Mouse (Mus musculus) CH12F3 (cell line): ENCODE data around the gene Fbxo46.
"Not testable (repeated sequence)": the region's sequence is repeated elsewhere in the genome, so short reads cannot be mapped to it uniquely, and the experiment has no call there.

Experiments used
- in situ Hi-C: fragments of 300-500 bp; cut with MboI; formaldehyde crosslinking; loops from 2 replicates; pipeline ENCODE4 v1.14.3; 2020; ENCODE audit warnings: low sequenced_read_pairs

The Fbxo46 gene

DNA sequence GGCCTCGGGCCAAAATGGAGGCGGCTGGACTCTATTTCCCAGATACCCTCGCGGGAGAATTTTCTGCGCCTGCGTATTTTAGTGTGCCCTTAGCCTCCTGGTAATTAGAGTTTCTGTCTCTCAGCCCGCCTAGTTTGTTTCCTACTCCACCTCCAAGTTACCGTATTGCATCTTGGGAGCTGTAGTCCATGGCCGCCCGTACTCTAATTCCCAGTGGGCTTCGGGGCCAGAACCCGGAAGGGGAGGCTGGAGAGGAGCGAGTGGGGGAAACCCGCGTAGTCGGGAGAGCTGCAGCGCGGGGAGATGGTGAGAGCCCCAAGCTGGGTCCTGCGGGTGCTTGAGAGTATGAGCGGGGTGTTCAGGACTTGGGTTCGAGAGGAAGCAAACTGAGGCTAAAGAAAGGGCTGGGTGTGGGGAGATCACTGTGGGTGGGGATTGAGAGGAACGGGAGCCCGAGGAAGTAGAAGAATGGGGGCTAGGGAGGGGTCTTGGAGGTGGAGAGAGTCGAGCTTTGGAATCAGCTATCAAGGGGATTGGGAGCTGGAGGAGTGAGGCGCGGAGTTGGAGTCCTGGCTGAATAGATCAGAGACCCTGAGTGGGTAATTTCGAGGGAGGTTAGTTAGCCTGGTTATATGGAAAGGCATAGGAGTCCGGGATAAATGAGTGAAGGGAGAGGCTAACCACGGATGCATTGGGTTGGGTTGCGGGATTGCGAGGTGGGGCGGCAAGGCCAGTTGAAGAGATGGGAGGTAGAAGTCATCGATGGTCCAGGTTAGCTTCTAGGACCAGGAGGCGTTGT, at the start of gene Fbxo46:
Gene Fbxo46 (plus strand): TSS at position 229 of the 799 bp plus-strand sequence.
- in situ Hi-C loops, result no loop called here

DNA sequence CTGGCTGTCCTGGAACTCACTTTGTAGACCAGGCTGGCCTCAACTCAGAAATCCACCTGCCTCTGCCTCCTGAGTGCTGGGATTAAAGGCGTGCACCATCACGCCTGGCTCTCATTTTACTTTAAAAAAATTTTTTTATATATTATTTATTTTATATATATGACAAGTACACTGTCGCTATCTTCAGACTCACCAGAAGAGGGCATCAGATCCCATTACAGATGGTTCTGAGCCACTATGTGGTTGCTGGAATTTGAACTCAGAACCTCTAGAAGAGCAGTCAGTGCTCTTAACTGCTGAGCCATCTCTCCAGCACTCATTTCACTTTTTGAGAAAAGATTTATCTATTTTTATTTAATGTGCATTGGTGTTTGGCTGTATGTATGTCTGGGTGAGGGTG, 48.6 kb upstream of the Fbxo46 start:
- in situ Hi-C loops, result not testable (repeated sequence)

DNA sequence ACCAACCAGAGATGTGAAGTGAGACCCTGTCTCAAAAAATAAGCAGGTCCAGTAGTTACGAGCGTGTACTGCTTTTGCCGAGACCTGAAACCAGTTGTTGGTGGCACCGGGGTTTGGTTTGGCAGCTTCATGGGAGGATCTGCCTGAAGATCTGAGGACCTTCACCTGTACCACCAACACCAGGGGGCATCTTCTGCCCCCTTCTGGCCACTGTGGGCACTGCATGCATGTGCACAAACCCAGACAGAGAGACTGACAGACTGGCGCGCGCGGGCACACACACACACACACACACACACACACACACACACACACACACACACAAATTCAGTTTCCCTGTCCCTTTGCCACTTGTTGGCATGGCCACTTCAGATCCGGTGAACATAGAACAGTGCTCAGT, 46.2 kb upstream of the Fbxo46 start:
- in situ Hi-C loops, result no loop called here

DNA sequence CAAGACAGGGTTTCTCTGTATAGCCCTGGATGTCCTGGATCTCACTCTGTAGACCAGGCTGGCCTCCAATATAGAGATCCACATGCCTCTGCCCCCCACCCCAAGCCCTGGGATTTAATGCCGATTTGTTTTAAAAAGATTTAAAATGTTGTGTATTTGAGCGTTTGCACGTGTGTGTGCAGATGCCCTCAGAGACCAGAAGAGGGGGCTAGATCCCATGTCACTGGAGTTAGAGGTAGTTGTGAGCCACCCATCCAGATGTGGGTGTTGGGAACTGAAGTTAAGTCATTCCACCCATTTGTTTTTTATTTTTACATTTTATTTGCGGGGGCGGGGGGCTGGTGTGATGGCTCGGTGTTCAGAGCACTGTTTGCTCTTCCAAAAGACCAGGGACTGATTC, 45.2 kb upstream of the Fbxo46 start:
- in situ Hi-C loops, result no loop called here

DNA sequence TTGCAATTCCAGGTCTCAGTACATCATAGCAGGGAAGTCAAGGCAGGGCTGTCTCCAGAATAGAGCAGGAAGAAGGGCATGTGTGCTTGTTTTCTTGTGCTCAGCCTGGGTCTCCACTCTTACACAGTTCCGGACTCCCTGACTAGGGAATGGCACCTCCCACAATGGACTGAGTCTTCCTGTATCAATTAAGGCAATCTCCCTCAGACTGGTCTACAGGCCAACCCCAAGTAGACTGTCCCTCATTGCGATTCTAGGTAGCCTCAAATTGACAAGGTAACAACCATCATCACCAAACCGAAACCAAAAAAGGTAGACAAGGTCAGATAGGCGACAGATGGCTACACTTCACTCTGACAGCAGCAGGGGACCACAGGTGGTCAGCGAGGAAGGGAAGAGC, 44.4 kb upstream of the Fbxo46 start:
- in situ Hi-C loops, result no loop called here

DNA sequence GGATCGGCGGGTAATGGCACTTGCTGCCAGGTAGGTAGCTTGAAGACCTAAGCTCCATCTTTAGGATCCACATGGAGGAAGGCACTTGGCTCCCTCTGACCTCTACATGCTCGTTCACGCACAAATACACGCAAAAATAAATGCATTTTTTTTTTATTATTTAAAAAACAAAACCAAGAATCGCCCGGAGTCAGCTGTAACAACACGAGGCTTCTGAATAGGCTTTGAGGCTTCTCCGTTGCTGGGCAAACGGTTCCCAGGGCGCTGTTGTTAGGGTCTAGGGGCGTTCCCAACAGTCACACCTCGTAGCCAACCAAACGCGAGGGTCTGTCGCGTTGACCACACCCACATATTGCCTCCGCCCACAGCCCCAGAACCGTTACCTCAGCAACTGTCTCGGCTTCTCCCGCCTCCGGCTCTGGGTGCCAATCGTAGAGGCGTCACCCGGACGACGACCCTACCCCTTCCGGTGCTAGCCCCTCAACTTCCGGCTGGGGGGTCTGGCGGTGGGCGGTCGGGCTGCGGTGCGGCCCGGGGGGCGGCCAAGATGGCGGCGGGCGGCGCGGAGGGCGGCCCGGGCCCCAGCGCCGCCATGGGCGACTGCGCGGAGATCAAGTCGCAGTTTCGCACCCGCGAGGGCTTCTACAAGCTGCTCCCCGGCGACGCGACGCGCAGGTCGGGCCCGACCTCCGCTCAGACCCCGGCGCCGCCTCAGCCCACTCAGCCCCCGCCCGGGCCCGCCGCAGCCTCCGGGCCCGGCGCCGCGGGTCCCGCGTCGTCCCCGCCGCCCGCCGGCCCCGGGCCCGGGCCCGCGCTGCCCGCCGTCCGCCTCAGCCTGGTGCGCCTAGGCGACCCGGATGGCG, 43.7 kb upstream of the Fbxo46 start, which contains the start of gene Dmwd:
Gene Dmwd (plus strand): TSS at position 505 of the 863 bp plus-strand sequence.
- in situ Hi-C loops, result no loop called here

DNA sequence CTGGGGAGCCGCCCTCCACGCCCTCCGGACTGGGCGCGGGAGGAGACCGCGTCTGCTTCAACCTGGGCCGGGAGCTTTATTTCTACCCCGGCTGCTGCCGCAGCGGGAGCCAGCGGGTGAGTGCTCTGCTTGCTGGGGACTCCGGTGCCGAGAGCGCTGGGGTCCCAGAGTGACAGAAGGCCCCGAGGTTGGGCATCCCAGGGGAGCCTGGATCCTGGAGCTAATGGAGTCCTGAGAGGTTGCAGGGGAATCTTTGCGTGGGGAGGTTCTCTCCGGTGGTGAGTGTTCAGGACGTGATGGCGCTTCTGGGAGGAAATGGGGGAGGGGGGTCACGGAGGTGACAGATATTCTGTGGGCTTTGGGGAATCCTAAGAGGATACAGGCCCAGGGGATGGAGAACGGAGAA, 43.1 kb upstream of the Fbxo46 start:
- in situ Hi-C loops, result no loop called here

DNA sequence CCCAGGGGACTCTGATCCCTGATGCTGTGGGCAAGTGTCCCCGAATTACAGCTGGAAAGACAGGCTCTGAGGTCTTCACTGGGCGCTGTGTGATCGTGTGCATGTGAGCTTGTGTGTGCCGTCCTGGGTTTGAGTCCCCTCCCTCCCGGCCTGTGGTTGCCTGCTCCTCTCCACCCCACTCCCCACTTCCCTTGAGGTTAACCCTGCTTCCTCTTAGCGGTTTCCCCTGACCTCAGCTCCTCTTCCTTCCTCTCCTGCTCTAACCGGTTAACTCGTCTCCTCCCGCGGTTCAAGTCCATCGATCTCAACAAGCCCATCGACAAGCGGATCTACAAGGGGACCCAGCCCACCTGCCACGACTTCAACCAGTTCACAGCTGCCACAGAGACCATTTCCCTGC, 41.9 kb upstream of the Fbxo46 start:
- in situ Hi-C loops, result no loop called here

DNA sequence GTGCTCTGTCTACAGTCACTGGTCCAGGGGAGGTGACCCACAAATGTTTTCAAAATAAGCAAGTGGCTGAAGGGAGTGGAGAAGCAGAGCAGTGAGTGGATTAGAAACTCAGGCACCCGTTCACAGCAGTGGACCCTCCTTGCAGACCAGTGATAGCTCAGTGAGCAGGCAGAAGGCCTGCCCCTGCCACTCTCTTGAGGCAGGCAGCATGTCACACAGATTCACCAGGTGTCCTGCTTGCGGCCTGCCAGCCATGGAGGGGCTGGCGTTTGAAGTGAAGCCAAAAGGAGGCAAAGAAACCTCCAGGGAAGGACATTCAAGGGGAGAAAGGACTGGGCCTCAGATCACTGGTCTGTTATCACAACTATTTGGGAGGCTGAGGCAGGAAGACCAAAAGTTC, 40.9 kb upstream of the Fbxo46 start:
- in situ Hi-C loops, result no loop called here

DNA sequence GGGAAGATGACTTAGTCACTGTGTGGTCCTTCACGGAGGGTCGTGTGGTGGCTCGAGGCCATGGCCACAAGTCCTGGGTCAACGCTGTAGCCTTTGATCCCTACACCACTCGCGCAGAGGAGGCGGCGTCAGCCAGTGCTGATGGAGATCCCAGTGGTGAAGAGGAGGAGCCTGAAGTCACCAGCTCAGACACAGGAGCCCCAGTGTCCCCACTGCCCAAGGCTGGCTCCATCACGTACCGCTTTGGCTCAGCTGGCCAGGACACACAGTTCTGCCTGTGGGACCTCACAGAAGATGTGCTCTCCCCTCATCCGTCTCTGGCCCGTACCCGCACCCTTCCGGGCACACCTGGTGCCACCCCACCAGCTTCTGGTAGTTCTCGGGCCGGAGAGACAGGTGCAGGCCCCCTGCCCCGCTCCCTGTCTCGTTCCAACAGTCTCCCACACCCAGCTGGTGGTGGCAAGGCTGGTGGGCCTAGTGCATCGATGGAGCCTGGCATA, 39.2 kb upstream of the Fbxo46 start:
- in situ Hi-C loops, result loop anchor here (10.0 kb wide), 1 partner anchor 64 kb away; the partner anchor contains the start of genes Qpctl and Snrpd2

DNA sequence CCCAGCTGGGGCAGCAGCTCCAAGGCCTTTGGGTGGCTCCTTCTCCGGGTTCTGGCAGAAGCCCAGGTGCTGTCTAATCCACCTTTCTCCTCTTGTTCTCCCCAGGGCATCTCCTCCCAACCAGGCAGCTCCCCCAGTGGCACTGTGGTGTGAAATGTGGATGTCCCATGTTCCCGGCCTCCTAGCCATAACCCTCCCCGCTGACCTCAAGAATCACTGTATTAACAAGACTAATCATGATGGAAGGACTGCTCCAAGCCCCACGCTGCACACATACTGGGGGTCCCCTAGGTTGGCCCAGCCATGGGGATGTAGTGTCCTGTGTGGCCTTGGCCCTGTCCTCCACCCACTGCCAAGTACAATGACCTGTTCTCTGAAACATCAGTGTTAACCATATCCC, 37.5 kb upstream of the Fbxo46 start:
- in situ Hi-C loops, result loop anchor here (10.0 kb wide), 1 partner anchor 63 kb away; the partner anchor contains the start of genes Qpctl and Snrpd2

DNA sequence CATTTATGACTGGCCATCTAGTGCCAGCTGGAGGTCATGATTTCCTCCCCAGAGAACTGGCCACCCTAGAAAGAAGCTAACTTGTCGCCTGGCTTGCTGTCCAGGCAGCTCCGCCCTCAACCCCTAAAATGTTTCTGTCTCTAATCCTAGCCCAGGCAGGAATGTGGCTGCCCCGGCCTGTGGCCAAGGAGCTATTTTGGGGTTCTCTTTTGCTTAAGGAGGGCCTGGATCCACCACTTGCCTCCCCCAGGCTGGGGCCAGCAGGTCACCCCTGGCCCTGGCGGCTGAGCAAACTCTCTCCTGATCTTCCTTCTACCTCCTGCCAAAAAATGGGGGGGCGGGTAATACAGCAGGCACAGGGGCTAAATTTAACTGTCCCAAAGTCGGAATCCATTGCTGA, 36.6 kb upstream of the Fbxo46 start:
- in situ Hi-C loops, result loop anchor here (10.0 kb wide), 1 partner anchor 62 kb away; the partner anchor contains the start of genes Qpctl and Snrpd2

DNA sequence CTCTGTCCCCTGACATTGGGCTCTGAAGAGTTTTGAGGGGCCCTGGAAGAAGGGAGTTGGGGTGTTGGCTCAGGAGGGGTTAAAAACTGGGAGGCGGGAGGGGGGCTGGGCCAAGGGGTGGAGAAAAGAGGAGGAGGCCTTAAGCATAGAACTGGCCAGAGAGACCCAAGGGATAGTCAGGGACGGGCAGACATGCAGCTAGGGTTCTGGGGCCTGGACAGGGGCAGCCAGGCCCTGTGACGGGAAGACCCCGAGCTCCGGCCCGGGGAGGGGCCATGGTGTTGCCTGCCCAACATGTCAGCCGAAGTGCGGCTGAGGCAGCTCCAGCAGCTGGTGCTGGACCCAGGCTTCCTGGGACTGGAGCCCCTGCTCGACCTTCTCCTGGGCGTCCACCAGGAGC, 36.0 kb upstream of the Fbxo46 start, which contains the start of gene Dmpk:
Gene Dmpk (plus strand): TSS at position 149 of the 400 bp plus-strand sequence.
- in situ Hi-C loops, result loop anchor here (10.0 kb wide), 1 partner anchor 61 kb away; the partner anchor contains the start of genes Qpctl and Snrpd2

DNA sequence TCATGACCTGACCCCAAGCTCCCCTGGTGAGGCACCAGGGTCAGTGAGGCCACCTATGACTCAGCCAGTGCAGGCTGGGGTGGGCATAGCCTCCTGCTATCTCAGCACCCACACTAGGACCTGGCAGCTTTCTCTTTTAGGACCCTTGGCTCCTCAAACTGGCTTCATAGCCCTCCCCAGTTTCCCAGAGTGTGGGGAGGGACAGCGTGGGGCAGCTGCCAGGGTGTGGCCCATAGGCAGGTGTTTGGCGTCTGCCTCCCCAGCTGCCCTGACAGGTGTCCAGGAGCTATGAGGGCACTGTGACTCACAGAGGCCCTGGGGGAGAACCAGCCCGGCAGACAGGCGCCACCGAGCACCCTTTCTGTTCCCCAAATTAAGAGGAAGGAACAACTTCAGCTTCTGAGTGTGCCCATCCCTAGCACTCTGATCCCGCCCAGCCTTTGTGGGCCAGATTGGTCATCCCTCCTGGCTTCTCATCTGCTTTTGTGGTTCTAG, 35.3 kb upstream of the Fbxo46 start:
- in situ Hi-C loops, result loop anchor here (10.0 kb wide), 1 partner anchor 60 kb away; the partner anchor contains the start of genes Qpctl and Snrpd2

DNA sequence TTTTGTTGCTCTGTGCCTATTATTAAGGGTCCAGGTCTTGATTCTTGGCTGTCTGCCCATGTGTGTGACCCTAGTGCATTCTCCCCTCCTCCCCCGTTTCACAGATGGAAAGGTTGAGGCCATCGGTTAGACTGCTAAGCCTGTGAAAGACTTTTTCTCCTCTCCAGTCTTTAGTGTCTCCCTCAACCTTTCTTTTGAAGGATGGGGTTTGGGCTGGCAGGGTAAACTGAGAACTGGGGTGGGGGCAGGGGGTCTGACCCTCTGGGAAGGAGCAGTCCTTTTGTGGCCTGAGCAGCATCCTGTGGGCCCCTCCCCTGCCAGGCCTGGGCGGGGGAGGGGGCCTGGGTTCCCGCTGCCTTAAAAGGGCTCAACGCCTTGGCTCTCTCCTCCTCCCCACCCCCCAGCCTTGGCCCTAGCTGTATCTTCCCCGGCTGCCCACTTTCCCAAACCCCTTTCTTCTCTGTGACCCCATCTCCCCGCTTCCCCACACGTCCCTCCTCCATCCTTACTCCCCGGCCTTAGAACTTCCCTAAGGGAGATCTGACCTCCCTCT, 34.7 kb upstream of the Fbxo46 start:
- in situ Hi-C loops, result loop anchor here (10.0 kb wide), 1 partner anchor 60 kb away; the partner anchor contains the start of genes Qpctl and Snrpd2

DNA sequence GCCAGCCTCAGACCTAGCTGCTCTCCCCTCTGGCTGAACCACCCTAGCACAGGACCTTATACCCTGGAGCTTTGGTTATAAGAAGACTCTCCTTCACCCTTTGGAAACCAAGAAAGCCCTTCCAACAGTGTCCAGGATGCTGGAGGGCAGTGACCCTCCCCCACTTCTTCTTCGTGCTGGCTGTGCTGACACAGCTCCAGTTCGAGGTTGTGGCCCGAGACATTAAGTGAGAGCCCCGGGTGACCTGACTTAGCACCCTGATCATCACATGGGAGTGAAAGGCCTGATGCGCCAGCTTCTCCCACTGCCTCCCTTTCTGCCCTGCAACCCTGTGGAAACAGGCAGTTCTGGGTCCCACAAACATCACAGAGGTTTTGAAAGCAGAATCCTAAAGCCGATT, 34.2 kb upstream of the Fbxo46 start:
- in situ Hi-C loops, result loop anchor here (10.0 kb wide), 1 partner anchor 59 kb away; the partner anchor contains the start of genes Qpctl and Snrpd2

DNA sequence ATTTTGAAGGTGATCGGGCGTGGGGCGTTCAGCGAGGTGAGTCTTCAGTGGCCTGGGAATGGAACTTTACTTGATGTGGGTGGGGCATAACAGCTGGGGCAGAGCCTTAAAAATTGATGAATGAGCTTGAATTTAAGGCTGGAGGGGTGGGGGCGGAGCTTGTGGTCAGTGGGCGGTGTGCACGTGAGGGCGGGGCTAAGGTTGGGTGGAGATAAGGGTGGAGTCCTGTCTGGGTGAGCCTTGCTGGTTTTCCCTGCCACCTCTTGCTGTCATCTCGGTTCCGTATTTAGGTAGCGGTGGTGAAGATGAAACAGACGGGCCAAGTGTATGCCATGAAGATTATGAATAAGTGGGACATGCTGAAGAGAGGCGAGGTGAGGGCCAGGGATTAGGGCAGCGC, 33.6 kb upstream of the Fbxo46 start:
- in situ Hi-C loops, result loop anchor here (10.0 kb wide), 1 partner anchor 59 kb away; the partner anchor contains the start of genes Qpctl and Snrpd2

DNA sequence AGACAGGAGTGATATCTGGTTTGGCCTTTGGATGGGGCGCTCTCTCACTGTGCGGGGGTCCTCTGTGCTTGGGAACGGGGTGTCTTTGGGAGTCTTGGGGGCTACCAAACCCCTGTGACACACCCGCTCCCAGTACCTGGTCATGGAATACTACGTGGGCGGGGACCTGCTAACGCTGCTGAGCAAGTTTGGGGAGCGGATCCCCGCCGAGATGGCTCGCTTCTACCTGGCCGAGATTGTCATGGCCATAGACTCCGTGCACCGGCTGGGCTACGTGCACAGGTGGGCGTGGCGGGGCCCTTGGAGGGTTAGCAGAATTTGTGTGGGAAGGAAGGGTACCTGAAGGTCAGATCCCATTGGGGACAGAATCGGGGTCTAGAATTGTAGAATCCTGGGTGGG, 32.9 kb upstream of the Fbxo46 start:
- in situ Hi-C loops, result loop anchor here (10.0 kb wide), 1 partner anchor 58 kb away; the partner anchor contains the start of genes Qpctl and Snrpd2

DNA sequence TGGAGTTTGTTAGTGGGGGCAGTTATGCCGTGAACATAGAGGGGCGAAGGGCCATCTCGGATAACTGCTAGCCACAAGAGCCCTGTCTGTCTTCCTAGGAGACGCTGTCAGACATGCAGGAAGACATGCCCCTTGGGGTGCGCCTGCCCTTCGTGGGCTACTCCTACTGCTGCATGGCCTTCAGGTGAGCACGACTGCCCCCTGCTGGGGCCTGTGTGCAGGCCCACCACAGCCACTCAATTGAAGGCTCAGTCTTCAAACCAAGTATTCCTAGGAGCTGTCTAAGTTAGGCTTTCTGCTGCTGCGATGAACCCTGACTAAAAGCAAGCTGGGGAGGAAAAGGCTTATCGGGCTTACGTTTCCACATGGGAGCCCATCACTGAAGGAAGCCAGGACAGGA, 30.8 kb upstream of the Fbxo46 start:
- in situ Hi-C loops, result loop anchor here (10.0 kb wide), 1 partner anchor 56 kb away; the partner anchor contains the start of genes Qpctl and Snrpd2

DNA sequence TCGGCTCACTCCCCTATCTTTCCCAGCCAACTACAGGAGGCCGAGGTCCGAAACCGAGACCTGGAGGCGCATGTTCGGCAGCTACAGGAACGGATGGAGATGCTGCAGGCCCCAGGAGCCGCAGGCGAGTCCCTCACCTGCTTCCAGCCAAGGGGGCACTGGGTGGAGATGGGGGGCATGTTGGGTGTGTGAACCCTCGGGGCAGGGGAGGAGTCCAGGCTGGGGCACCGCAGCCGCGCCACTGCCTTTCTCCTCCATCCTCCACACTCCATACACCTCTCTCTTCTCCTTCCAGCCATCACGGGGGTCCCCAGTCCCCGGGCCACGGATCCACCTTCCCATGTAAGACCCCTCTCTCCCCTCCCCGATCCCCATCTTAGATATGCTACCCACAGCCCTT, 27.7 kb upstream of the Fbxo46 start:
- in situ Hi-C loops, result no loop called here
